9 mouse cellular contexts compared by ENCODE assay signal in the genomic region with DNA sequence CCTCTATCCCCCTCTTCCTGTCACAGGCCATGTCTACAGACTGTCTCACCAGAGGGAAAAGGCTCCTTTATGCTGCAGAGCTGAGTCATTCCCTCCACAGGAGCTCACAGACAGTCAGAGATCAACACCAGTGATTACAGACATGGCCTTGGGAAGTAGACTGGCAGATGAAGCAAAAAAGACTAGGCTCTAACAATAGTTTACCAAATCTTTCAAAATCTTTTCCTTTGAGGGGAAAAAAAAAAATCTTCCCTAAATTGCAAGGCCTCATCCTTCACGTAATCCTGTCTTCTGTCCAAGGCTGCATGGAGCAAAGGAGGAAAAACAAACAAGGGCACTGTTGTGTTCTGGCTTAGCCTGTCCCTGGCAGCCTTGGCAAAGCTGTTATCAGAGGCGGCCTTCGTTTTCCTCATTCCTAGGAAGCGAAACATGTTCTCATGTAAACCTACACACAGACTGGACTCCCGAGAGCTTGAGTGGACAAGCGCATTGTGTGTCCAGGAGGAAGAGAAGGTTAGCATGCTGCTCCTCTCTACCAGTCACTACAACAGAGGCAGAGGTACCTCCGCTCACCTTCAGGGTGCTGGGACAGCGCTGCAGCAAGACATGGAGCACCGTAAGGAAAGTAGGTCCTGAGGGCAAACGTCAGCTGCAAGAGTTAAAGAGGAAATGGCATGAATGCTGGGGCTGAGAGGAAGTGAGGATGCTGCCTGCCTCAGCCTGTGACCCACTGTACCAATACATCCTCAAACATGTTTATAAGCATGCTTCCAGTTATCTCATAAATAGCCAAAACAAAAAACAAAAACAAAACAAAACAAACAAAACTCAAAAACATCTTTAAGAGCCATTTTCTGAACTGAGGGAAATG.
DNase-seq lines count a peak whose midpoint lies in the region; ATAC-seq and TF ChIP-seq lines count a peak whose summit lies in the region.
"Had no signal": no experiment of that assay in that cellular context is flagged by ENCODE, and none has a peak within 500 bp of the region (broad histone marks: within the 10 kb centered on the region; RNA-seq: fewer than 3 reads in every experiment).

No protein-coding gene starts in this region.

- ATAC-seq in midbrain, postnatal 0 days (ENCODE audit: low FRiP score), result no peak
- ATAC-seq in hematopoietic stem cell, adult 5-6 weeks (replicated peaks in 1 of 2; ENCODE audit: insufficient read depth in 1 of 2, low FRiP score in 2 of 2, low TSS enrichment in 1 of 2, low read depth in 1 of 2, poor library complexity in 2 of 2, severe bottlenecking in 2 of 2), result peak; percentile 47 to 49; a peak in 3 of 4 replicates

- DNase-seq in adrenal gland, adult (ENCODE audit: inconsistent age in 2 of 2, low spot score in 1 of 2), result peak; percentile 75 to 93
- no peak for DNase-seq in adrenal gland, postnatal 4 days (ENCODE audit: low spot score in 2 of 2)
- no peak for DNase-seq in midbrain, embryonic 10.5 days (ENCODE audit: low spot score)
- no peak for DNase-seq in midbrain, postnatal 0 days (ENCODE audit: low spot score)
- DNase-seq in T-cell, adult 2 months (ENCODE audit: low spot score), result no peak
- no peak for DNase-seq in frontal cortex, adult 2 months (ENCODE audit: extremely low spot score in 1 of 2, low spot score in 1 of 2)
- DNase-seq: retina, postnatal 1 day had no signal

- no peak overlapping the region for H3K4me3 ChIP-seq in midbrain, embryonic 10.5 days
- no peak overlapping the region for H3K4me3 ChIP-seq in midbrain, postnatal 0 days (ENCODE audit: low read depth, low read length)
- no peak overlapping the region for H3K4me3 ChIP-seq in myocyte

- H3K4me2 ChIP-seq in midbrain, postnatal 0 days (ENCODE audit: low read depth, low read length, poor library complexity, severe bottlenecking), result no peak overlapping the region
- H3K4me2 ChIP-seq in myocyte (ENCODE audit: low read depth), result peak overlapping the region; percentile 65

- H3K79me2 ChIP-seq in myocyte (ENCODE audit: control insufficient read depth, insufficient read depth), result no peaks in the 10 kb centered on the region

- H3K4me1 ChIP-seq in midbrain, embryonic 10.5 days, result peaks cover 51% of the 10 kb centered on the region
- H3K4me1 ChIP-seq in midbrain, postnatal 0 days (ENCODE audit: insufficient read depth, low read length), result 0 out of 2 replicates have a peak, but pooled peaks cover 5% of the 10 kb centered on the region

- TF ChIP-seq CTCF in midbrain, postnatal 0 days (IDR thresholded peaks at IDR 0.05), result no peak

- no peak overlapping the region for H3K9ac ChIP-seq in midbrain, postnatal 0 days (replicated peaks; ENCODE audit: low read length, poor library complexity, severe bottlenecking)

- 80% methylated on average over 10 of the region's 10 CpGs for WGBS in midbrain, embryonic 10.5 days
- WGBS in midbrain, postnatal 0 days, result 77% methylated on average over 10 of the region's 10 CpGs

- peak overlapping the region; percentile 59 for H3K27ac ChIP-seq in midbrain, embryonic 10.5 days (replicated peaks)
- no peak overlapping the region for H3K27ac ChIP-seq in midbrain, postnatal 0 days (ENCODE audit: low read depth, low read length)

- peak; percentile 11 for TF ChIP-seq POLR2A in myocyte (IDR thresholded peaks at IDR 0.05; ENCODE audit: insufficient read length, low read depth)

- H3ac ChIP-seq in myocyte (ENCODE audit: control insufficient read depth, insufficient read length), result no peak overlapping the region

- no peaks in the 10 kb centered on the region for H3K9me3 ChIP-seq in midbrain, embryonic 10.5 days (replicated peaks)
- no peaks in the 10 kb centered on the region for H3K9me3 ChIP-seq in midbrain, postnatal 0 days (ENCODE audit: low read length)

- H3K36me3 ChIP-seq in midbrain, embryonic 10.5 days, result peaks cover 16% of the 10 kb centered on the region
- no peaks in the 10 kb centered on the region for H3K36me3 ChIP-seq in midbrain, postnatal 0 days (ENCODE audit: insufficient read depth, low read length)
- no peaks in the 10 kb centered on the region for H3K36me3 ChIP-seq in myocyte (ENCODE audit: control insufficient read depth, insufficient read depth)

- H3K27me3 ChIP-seq in midbrain, embryonic 10.5 days (ENCODE audit: low read depth, poor library complexity, severe bottlenecking), result no peaks in the 10 kb centered on the region
- no peaks in the 10 kb centered on the region for H3K27me3 ChIP-seq in midbrain, postnatal 0 days (ENCODE audit: insufficient read depth, low read length)
- no peaks in the 10 kb centered on the region for H3K27me3 ChIP-seq in myocyte (ENCODE audit: control insufficient read depth, insufficient read depth, insufficient read length)

TF ChIP-seq in myocyte, 11 proteins besides CTCF, POLR2A, EP300 and RAD21:
- no peak for TF ChIP-seq MYOD1 (IDR thresholded peaks at IDR 0.05; ENCODE audit: control insufficient read depth in 1 of 3, insufficient read length in 2 of 3, low read depth in 2 of 3)
- 0 out of 2 replicates have a peak, but pooled peaks have one; percentile 8 for TF ChIP-seq CEBPB (IDR thresholded peaks at IDR 0.05; ENCODE audit: insufficient read depth, poor library complexity, severe bottlenecking)
TF ChIP-seq in myocyte: peak in this region for 1.

Comparison
In these comparisons a context has a peak if more than half of its experiments do, and no peak if none do; other contexts are left out.
1. DNase-seq: peak in adrenal gland, adult (2 of 2); none in adrenal gland, postnatal 4 days (0 of 2), midbrain, embryonic 10.5 days (single experiment), midbrain, postnatal 0 days (single experiment), T-cell, adult 2 months (single experiment) and frontal cortex, adult 2 months (0 of 2).